Mouse (Mus musculus): ENCODE data around the gene Zfyve16. TPM values are rescaled to one million over a fixed set of nuclear protein-coding genes. Genes with fewer than 3 reads are reported as not detected.

Zfyve16 gene
- total RNA-seq (2022): 10 to 100 TPM; 12.0 to 14.9 (median 12.5) TPM

- DNase-seq (ENCODE audit: low spot score): peak; percentile 97
These were observed at the start of gene Zfyve16 for GRCm38 (mm10) chr13:92530721-92531211. Gene Zfyve16 (minus strand): TSS chr13:92530868.

GRCm38 (mm10) chr13:92578210-92578609 is 47.5 kb upstream of the Zfyve16 start:
- DNase-seq (ENCODE audit: low spot score): no peak

- DNase-seq (ENCODE audit: low spot score): no peak
These were observed 46.0 kb upstream of the Zfyve16 start for GRCm38 (mm10) chr13:92576688-92577087.

GRCm38 (mm10) chr13:92576072-92576471 is 45.4 kb upstream of the Zfyve16 start, which contains the start of gene Spz1:
Gene Spz1 (minus strand): TSS chr13:92576172.
- no peak for DNase-seq (ENCODE audit: low spot score)

GRCm38 (mm10) chr13:92559429-92559828 is 28.8 kb upstream of the Zfyve16 start:
- no peak for DNase-seq (ENCODE audit: low spot score)

GRCm38 (mm10) chr13:92557229-92557628 is 26.6 kb upstream of the Zfyve16 start:
- no peak for DNase-seq (ENCODE audit: low spot score)

- DNase-seq (ENCODE audit: low spot score): no peak
These were observed 25.9 kb upstream of the Zfyve16 start for GRCm38 (mm10) chr13:92556458-92557126.

GRCm38 (mm10) chr13:92547093-92547492 is 16.4 kb upstream of the Zfyve16 start:
- no peak for DNase-seq (ENCODE audit: low spot score)

GRCm38 (mm10) chr13:92540997-92541396 is 10.3 kb upstream of the Zfyve16 start:
- no peak for DNase-seq (ENCODE audit: low spot score)

- no peak for DNase-seq (ENCODE audit: low spot score)
These were observed 8.5 kb upstream of the Zfyve16 start for GRCm38 (mm10) chr13:92539126-92539525.

- DNase-seq (ENCODE audit: low spot score): no peak
These were observed 3.1 kb upstream of the Zfyve16 start for GRCm38 (mm10) chr13:92533801-92534200.

GRCm38 (mm10) chr13:92532216-92532615 is 1.5 kb upstream of the Zfyve16 start:
- DNase-seq (ENCODE audit: low spot score): no peak

- DNase-seq (ENCODE audit: low spot score): no peak
These were observed 569 bp upstream of the Zfyve16 start for GRCm38 (mm10) chr13:92531237-92531636.

- DNase-seq (ENCODE audit: low spot score): peak; percentile 28
These were observed 594 bp downstream of the Zfyve16 start for GRCm38 (mm10) chr13:92529828-92530720.

- no peak for DNase-seq (ENCODE audit: low spot score)
These were observed 7.4 kb downstream of the Zfyve16 start for GRCm38 (mm10) chr13:92523178-92523813.

GRCm38 (mm10) chr13:92504871-92505270 is 25.8 kb downstream of the Zfyve16 start:
- DNase-seq (ENCODE audit: low spot score): no peak

GRCm38 (mm10) chr13:92491923-92492322 is 38.7 kb downstream of the Zfyve16 start:
- no peak for DNase-seq (ENCODE audit: low spot score)

GRCm38 (mm10) chr13:92490817-92491216 is 39.9 kb downstream of the Zfyve16 start:
- no peak for DNase-seq (ENCODE audit: low spot score)

- peak; percentile 90 for DNase-seq (ENCODE audit: low spot score)
These were observed 46.7 kb downstream of the Zfyve16 start, which contains the start of gene Fam151b for GRCm38 (mm10) chr13:92483852-92484463. Gene Fam151b (minus strand): TSS chr13:92484015.

GRCm38 (mm10) chr13:92483348-92483747 is 47.3 kb downstream of the Zfyve16 start:
- peak; percentile 22 for DNase-seq (ENCODE audit: low spot score)

GRCm38 (mm10) chr13:92470151-92470550 is 60.5 kb downstream of the Zfyve16 start:
- no peak for DNase-seq (ENCODE audit: low spot score)
